Mouse (Mus musculus) liver (tissue): ENCODE data around the gene Podxl2.
A peak's percentile ranks its signal among the peaks of the same experiment; 100 is the strongest.

ENCODE experiments used
- DNase-seq: peaks from one replicate; pipeline ENCODE4 v3.0.0-alpha.2; 2020; ENCODE audit warnings: mixed read lengths

Podxl2 gene

DNA sequence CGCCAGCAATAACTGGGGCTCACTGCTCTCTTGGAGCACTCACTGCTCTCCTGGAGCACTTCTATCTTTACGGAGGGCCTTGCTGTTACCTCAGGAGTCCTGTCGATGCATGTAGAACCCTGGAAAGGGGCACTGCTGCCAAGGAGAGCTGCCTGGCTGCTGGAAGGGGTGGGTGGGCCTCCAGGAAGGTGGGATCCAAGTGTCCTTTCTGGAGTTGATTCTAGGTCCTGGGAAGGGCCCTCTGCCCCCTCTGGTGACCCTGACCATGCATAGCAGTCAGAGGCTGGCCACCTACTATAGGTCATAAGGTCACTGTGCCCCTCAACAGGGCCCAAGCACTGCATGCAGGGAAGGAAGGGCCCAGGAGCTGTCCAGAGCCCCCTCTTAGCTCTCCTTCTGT lies 47.9 kb downstream of the Podxl2 start:
- DNase-seq = no peak

GRCm38 (mm10) chr6:88826545-88826944 lies 48.3 kb downstream of the Podxl2 start:
- peak; percentile 69 for DNase-seq

- DNase-seq = no peak
These were observed 48.8 kb downstream of the Podxl2 start for GRCm38 (mm10) chr6:88826088-88826487.

DNA sequence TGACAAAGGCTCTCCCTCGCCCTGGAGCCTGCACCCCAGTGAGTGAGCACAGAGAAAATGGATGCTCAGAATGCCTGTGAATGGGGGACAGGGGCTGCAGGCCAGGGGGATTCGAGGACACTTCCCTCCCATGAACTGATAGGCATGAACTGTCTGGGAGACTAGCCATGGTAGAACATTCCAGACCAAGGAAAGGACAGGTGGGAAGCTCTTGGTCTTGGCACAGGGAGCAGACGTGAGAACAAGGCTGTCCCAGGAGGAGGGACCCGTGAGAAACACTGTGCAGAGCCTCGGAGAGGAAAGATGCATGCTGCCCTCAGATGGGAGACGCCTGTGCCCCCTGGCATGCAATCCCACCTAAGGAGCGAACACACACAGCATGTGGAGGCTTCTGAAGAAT lies 50.7 kb downstream of the Podxl2 start:
- no peak for DNase-seq

- no peak for DNase-seq
These were observed 52.9 kb downstream of the Podxl2 start for GRCm38 (mm10) chr6:88821901-88822300.

DNA sequence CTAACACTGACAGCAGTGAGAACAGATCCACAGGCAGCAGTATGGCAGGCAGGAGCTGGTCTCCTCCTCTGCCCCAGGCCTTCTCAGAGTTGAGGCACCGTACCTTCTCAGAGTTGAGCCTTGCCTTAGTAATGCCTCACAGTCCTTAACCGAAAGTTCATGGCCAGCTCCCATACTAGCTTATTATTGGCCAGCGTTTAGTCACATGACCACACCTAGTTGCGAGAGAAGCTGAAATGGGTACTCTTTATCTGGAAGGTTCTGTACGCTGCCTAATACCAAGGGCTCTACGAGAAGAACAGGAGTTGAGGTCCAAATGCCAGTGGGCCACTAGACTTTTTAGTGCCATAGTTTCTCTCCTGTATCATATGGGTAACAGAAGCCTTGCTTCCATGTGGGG lies 53.5 kb downstream of the Podxl2 start:
- DNase-seq = no peak

DNA sequence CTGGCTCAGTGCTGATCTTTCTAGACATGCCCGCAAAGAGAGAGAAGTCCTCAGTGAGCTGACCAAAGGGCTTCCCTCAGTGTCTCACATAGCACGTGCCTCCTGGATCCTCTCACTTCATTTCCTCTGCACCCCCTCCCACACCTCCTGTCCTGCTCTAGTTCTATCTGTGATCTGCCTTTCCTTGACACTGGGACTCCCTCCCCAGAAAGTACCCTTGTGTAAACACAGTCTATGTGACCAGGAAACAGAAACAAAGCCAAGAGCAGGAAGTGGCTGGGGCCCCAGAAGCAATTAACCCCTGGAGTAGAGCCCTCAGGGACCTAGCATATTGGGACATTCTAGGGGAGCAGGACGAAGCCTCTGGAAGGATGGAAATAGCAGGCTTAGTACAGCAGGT lies 54.0 kb downstream of the Podxl2 start:
- DNase-seq = no peak

- no peak for DNase-seq
These were observed 57.9 kb downstream of the Podxl2 start for GRCm38 (mm10) chr6:88816913-88817312.

- no peak for DNase-seq
These were observed 59.4 kb downstream of the Podxl2 start for GRCm38 (mm10) chr6:88815489-88815888.

- no peak for DNase-seq
These were observed 59.8 kb downstream of the Podxl2 start for GRCm38 (mm10) chr6:88815036-88815435.

DNA sequence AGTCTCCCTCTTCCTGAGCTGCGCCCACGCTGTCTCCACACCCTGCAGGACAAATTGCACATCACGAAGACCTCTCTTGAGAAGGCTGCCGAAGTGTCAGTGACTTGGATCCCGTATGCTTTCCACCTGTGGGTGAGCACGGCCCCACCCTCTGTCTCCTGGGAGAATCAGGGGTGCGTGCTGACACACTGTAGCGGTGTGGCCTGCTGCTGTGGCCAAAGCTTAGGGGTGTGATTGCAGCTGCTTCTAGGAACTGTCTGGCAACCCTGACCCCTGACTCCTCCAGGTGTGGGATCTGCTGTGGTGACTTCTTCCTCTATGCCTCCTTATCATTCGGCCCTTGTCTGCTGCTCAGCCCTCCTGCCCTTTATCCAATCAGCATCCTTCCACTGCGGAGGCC lies 61.0 kb downstream of the Podxl2 start:
- no peak for DNase-seq

GRCm38 (mm10) chr6:88812886-88813285 lies 62.0 kb downstream of the Podxl2 start:
- peak; percentile 56 for DNase-seq

GRCm38 (mm10) chr6:88811880-88812400 lies 62.9 kb downstream of the Podxl2 start:
- DNase-seq = no peak

DNA sequence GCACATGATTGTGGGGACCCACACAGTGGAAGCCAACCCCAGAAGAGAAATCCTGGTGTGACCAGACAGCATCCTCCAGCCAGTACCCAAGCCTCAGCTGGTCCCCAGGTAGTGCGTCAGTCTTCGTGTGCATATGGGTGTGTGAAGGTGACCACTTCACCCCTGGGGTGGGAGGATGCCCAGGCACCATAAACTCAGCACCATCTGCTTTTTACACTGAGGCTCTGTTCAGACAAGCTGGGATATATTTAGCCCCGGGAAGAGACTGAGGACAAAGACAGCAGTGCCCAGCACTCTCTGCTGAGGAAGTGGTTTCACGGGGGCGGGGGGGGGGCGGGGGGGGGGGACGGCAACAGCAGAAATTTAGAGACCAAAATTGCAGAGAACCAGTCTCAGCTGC lies 63.4 kb downstream of the Podxl2 start:
- no peak for DNase-seq

DNA sequence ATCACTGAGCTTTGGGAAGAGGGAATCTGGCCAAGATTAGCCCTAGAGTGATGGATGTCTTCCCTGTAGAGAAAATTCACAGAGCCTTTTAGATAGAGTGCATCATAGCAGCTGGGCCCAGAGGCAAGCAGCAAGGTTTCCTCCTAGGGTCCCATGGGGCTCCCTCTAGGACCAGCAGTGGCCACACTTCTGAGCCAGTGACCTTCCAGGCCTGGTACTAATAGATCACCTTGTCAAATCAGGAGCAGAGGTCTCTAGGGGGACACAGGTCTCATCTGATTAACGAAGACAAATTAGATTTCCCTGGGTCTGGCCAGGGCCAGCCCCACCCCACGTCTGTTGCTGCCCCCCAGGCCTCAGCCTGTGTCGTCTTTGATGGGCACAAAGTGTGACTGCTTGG lies 64.6 kb downstream of the Podxl2 start:
- no peak for DNase-seq

GRCm38 (mm10) chr6:88809091-88810037 lies 65.5 kb downstream of the Podxl2 start:
- DNase-seq = no peak

GRCm38 (mm10) chr6:88804966-88805577 lies 69.8 kb downstream of the Podxl2 start:
- DNase-seq = no peak

DNA sequence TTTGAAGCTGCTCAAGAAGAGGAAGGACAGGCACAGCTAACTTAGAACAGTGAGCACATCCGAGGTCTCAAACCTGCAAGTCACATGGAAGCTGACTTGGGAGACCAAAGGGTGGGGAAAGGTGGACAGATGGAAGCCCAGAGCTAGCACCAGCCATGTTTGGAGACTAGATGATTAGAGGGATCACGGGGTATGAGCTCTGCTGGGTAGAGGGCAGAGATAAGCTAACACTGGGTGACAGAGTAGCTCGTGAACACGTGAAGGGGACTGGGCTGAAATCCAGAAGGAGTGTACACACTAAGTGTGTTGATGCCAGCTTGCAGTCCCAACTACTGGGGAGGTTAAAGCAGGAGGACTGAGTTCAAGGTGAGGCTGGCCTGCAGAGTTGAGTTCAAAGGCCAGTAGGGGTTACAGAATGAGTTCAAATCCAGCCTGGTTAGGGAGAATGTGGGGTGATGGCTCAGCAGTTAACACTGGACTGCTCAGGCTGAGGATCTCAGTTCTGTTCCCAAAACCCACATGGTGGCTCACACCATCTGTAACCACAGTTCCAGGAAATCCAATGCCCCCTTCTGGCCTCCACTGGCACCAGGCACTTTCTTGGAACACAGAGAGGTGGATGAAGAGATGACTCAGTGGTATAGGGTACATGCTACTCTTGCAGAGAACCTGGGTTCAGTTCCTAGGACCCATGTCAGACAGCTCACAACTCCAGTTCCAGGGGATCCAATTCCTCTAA lies 70.7 kb downstream of the Podxl2 start:
- peak; percentile 58 for DNase-seq

- peak; percentile 77 for DNase-seq
These were observed 71.8 kb downstream of the Podxl2 start for GRCm38 (mm10) chr6:88803051-88803450.

GRCm38 (mm10) chr6:88800735-88801134 lies 74.1 kb downstream of the Podxl2 start:
- no peak for DNase-seq

GRCm38 (mm10) chr6:88800191-88800590 lies 74.7 kb downstream of the Podxl2 start:
- no peak for DNase-seq

DNA sequence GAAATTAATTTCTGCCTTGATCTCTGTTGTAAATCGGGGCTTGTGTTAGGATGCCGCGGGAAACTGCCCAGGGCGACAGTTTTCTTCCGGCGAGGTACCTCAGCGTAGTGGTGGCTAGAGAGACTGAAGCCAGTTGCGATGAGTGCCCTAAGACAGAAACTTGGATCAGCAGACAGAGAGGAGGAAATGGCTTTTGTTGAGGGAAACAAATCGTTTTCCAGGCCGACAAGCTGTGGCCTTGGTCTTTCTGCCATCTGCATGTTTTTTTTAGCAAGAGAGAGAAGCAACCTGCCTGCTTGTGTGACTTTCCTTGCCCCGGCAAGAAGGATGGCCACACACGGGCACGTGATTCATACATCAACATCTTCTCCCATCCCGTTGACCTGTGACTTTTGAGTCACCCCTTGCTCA lies 80.3 kb downstream of the Podxl2 start:
- no peak for DNase-seq

GRCm38 (mm10) chr6:88793872-88794271 lies 81.0 kb downstream of the Podxl2 start:
- no peak for DNase-seq
